Mouse (Mus musculus): ENCODE results near the gene Gm3336. TPM values are rescaled to one million over a fixed set of nuclear protein-coding genes. Genes with fewer than 3 reads are reported as not detected.
A peak's percentile ranks its signal among the peaks of the same experiment; 100 is the strongest.

The Gm3336 gene
- polyA plus RNA-seq, 1 experiment: 0.23 TPM

- H3K4me3 ChIP-seq: peak overlapping the region; percentile 43
- H3K4me2 ChIP-seq (ENCODE audit: low read depth): peak overlapping the region; percentile 99
- no peaks in the 10 kb centered on the region for H3K27me3 ChIP-seq (ENCODE audit: control insufficient read depth, insufficient read depth, insufficient read length)
- peaks cover 6% of the 10 kb centered on the region for H3K36me3 ChIP-seq (ENCODE audit: control insufficient read depth, insufficient read depth)
- no peaks in the 10 kb centered on the region for H3K79me2 ChIP-seq (ENCODE audit: control insufficient read depth, insufficient read depth)
- TF ChIP-seq MAX (IDR thresholded peaks at IDR 0.05; ENCODE audit: low read depth): no peak
- no peak for TF ChIP-seq REST (IDR thresholded peaks at IDR 0.05; ENCODE audit: insufficient read depth, insufficient read length)
- no peak for TF ChIP-seq POLR2A (IDR thresholded peaks at IDR 0.05; ENCODE audit: insufficient read length, low read depth)
- no peak for TF ChIP-seq TCF3 (IDR thresholded peaks at IDR 0.05; ENCODE audit: insufficient read length, low read depth)
- no peak for TF ChIP-seq TCF12 (IDR thresholded peaks at IDR 0.05; ENCODE audit: insufficient read depth, poor library complexity, severe bottlenecking)
- TF ChIP-seq CEBPB (IDR thresholded peaks at IDR 0.05; ENCODE audit: insufficient read depth, poor library complexity, severe bottlenecking): no peak
- TF ChIP-seq POLR2AphosphoS2 (IDR thresholded peaks at IDR 0.05; ENCODE audit: insufficient read length, low read depth): no peak
- TF ChIP-seq USF1 (IDR thresholded peaks at IDR 0.05; ENCODE audit: low read depth): no peak
- TF ChIP-seq SRF (IDR thresholded peaks at IDR 0.05; ENCODE audit: control insufficient read depth, insufficient read length, low read depth): no peak
- H3ac ChIP-seq (ENCODE audit: control insufficient read depth, insufficient read length): peak overlapping the region; percentile 14
These were observed 47.7 kb downstream of the Gm3336 start for GRCm38 (mm10) chr8:70765838-70766570.

GRCm38 (mm10) chr8:70766571-70767440 is 48.5 kb downstream of the Gm3336 start:
- peak overlapping the region; percentile 99 for H3K4me2 ChIP-seq (ENCODE audit: low read depth)
- peak overlapping the region; percentile 43 for H3K4me3 ChIP-seq
- no peaks in the 10 kb centered on the region for H3K79me2 ChIP-seq (ENCODE audit: control insufficient read depth, insufficient read depth)
- no peaks in the 10 kb centered on the region for H3K27me3 ChIP-seq (ENCODE audit: control insufficient read depth, insufficient read depth, insufficient read length)
- peak overlapping the region; percentile 14 for H3ac ChIP-seq (ENCODE audit: control insufficient read depth, insufficient read length)
- peaks cover 6% of the 10 kb centered on the region for H3K36me3 ChIP-seq (ENCODE audit: control insufficient read depth, insufficient read depth)
- TF ChIP-seq MYOD1 (IDR thresholded peaks at IDR 0.05; ENCODE audit: control insufficient read depth in 1 of 3, insufficient read length in 2 of 3, low read depth in 2 of 3) (peak in 1 of 3 experiments; percentile 25), POLR2A (IDR thresholded peaks at IDR 0.05; ENCODE audit: insufficient read length, low read depth) (peak; percentile 79), USF1 (IDR thresholded peaks at IDR 0.05; ENCODE audit: low read depth) (peak; percentile 77), TCF12 (IDR thresholded peaks at IDR 0.05; ENCODE audit: insufficient read depth, poor library complexity, severe bottlenecking) (no peak), POLR2AphosphoS2 (IDR thresholded peaks at IDR 0.05; ENCODE audit: insufficient read length, low read depth) (peak; percentile 90), E2F4 (IDR thresholded peaks at IDR 0.05; ENCODE audit: insufficient read depth) (no peak)

GRCm38 (mm10) chr8:70767503-70767902 is 49.2 kb downstream of the Gm3336 start:
- Histone ChIP-seq H3K27me3 (ENCODE audit: control insufficient read depth, insufficient read depth, insufficient read length) (no peaks in the 10 kb centered on the region), H3ac (ENCODE audit: control insufficient read depth, insufficient read length) (no peak overlapping the region), H3K79me2 (ENCODE audit: control insufficient read depth, insufficient read depth) (no peaks in the 10 kb centered on the region), H3K36me3 (ENCODE audit: control insufficient read depth, insufficient read depth) (peaks cover 6% of the 10 kb centered on the region), H3K4me2 (ENCODE audit: low read depth) (no peak overlapping the region), H3K4me3 (no peak overlapping the region)
- no peak for TF ChIP-seq TCF3 (IDR thresholded peaks at IDR 0.05; ENCODE audit: insufficient read length, low read depth)
- peak; percentile 27 for TF ChIP-seq POLR2AphosphoS2 (IDR thresholded peaks at IDR 0.05; ENCODE audit: insufficient read length, low read depth)

DNA sequence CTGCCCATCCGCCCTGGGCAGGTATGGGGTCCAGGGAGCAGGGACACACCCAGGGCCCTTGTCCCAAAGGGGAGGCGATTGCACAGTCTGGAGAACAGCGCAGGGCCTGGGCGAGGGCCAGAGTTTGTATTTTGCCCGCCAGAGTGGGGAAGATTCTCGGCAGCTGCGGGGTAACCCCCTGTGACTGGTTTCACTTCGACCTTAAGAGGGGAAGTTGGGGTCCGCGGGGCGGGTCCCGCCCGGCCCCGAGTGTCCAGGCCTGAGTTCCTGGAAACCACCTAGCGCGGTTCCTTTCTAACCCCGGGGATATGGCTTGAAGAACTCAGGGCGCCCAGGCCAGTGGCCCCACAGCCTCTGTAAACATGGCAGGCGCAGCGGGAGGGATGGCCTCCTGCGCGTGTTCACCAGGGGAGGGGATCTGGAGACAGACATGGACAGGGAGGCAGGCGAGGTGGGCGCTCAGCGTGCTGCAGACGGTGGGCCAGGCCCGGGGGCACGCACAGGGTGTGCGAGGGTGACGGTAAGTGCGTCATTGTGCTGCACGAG is 50.0 kb downstream of the Gm3336 start:
- no peak overlapping the region for H3K4me3 ChIP-seq
- no peaks in the 10 kb centered on the region for H3K79me2 ChIP-seq (ENCODE audit: control insufficient read depth, insufficient read depth)
- TF ChIP-seq MYOG (IDR thresholded peaks at IDR 0.05; ENCODE audit: control insufficient read depth in 1 of 3, insufficient read depth in 1 of 3, insufficient read length in 2 of 3, low read depth in 2 of 3) (no peak), TCF12 (IDR thresholded peaks at IDR 0.05; ENCODE audit: insufficient read depth, poor library complexity, severe bottlenecking) (no peak)
- H3K36me3 ChIP-seq (ENCODE audit: control insufficient read depth, insufficient read depth): peaks cover 6% of the 10 kb centered on the region
- no peaks in the 10 kb centered on the region for H3K27me3 ChIP-seq (ENCODE audit: control insufficient read depth, insufficient read depth, insufficient read length)
- no peak overlapping the region for H3ac ChIP-seq (ENCODE audit: control insufficient read depth, insufficient read length)
- no peak overlapping the region for H3K4me2 ChIP-seq (ENCODE audit: low read depth)

GRCm38 (mm10) chr8:70768956-70769355 is 50.6 kb downstream of the Gm3336 start:
- peaks cover 6% of the 10 kb centered on the region for H3K36me3 ChIP-seq (ENCODE audit: control insufficient read depth, insufficient read depth)
- H3K79me2 ChIP-seq (ENCODE audit: control insufficient read depth, insufficient read depth): no peaks in the 10 kb centered on the region
- TF ChIP-seq POLR2A (IDR thresholded peaks at IDR 0.05; ENCODE audit: insufficient read length, low read depth) (no peak), POLR2AphosphoS2 (IDR thresholded peaks at IDR 0.05; ENCODE audit: insufficient read length, low read depth) (no peak), MYOG (IDR thresholded peaks at IDR 0.05; ENCODE audit: control insufficient read depth in 1 of 3, insufficient read depth in 1 of 3, insufficient read length in 2 of 3, low read depth in 2 of 3) (no peak), MAX (IDR thresholded peaks at IDR 0.05; ENCODE audit: low read depth) (no peak), USF1 (IDR thresholded peaks at IDR 0.05; ENCODE audit: low read depth) (no peak), REST (IDR thresholded peaks at IDR 0.05; ENCODE audit: insufficient read depth, insufficient read length) (no peak), MYOD1 (IDR thresholded peaks at IDR 0.05; ENCODE audit: control insufficient read depth in 1 of 3, insufficient read length in 2 of 3, low read depth in 2 of 3) (no peak), E2F4 (IDR thresholded peaks at IDR 0.05; ENCODE audit: insufficient read depth) (no peak), TCF12 (IDR thresholded peaks at IDR 0.05; ENCODE audit: insufficient read depth, poor library complexity, severe bottlenecking) (no peak), TCF3 (IDR thresholded peaks at IDR 0.05; ENCODE audit: insufficient read length, low read depth) (no peak), CEBPB (IDR thresholded peaks at IDR 0.05; ENCODE audit: insufficient read depth, poor library complexity, severe bottlenecking) (no peak), SRF (IDR thresholded peaks at IDR 0.05; ENCODE audit: control insufficient read depth, insufficient read length, low read depth) (no peak)
- H3K4me3 ChIP-seq: no peak overlapping the region
- H3K4me2 ChIP-seq (ENCODE audit: low read depth): no peak overlapping the region
- H3ac ChIP-seq (ENCODE audit: control insufficient read depth, insufficient read length): no peak overlapping the region
- no peaks in the 10 kb centered on the region for H3K27me3 ChIP-seq (ENCODE audit: control insufficient read depth, insufficient read depth, insufficient read length)
